ENCODE assay signal across 7 mouse cellular contexts in the genomic region with DNA sequence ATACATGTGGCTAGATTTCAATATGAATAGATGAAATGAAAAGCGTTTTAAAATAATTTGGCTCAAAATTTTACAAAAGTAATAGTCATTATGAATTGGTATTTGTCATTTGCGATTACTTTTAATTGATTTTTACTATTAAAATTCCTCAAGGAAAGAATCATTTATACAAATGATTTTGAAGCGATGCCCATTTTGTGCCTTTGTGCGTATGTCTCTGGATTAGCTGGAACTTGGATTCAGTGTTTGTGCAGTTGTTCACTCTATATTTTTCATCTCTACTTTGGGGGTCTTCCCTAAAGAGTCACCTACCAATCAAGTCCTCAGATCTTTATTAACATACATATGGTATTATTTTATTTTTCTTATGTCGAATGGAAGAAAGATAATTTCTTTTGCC.
DNase-seq lines count a peak whose midpoint lies in the region; ATAC-seq and TF ChIP-seq lines count a peak whose summit lies in the region.

No protein-coding gene starts in this region.

- WGBS in lung, embryonic 16.5 days = 28% methylated on average over 5 of the region's 5 CpGs
- 8% methylated on average over 5 of the region's 5 CpGs for WGBS in forebrain, postnatal 0 days
- WGBS in limb, embryonic 15.5 days = 46% methylated on average over 5 of the region's 5 CpGs
- 54% methylated on average over 5 of the region's 5 CpGs for WGBS in stomach, embryonic 15.5 days

- no peak for TF ChIP-seq CTCF in forebrain, postnatal 0 days (IDR thresholded peaks at IDR 0.05; ENCODE audit: low read depth)

- H3K27ac ChIP-seq in lung, embryonic 16.5 days (ENCODE audit: low read length) = peak overlapping the region; percentile 87
- H3K27ac ChIP-seq in forebrain, postnatal 0 days (ENCODE audit: low read depth, low read length) = peak overlapping the region; percentile 97
- no peak overlapping the region for H3K27ac ChIP-seq in limb, embryonic 15.5 days
- no peak overlapping the region for H3K27ac ChIP-seq in stomach, embryonic 15.5 days

- no peak for DNase-seq in lung, adult 18-20 months
- DNase-seq in forebrain, postnatal 0 days = no peak
- DNase-seq in gastrocnemius, postnatal 10 days = no peak

- H3K36me3 ChIP-seq in lung, embryonic 16.5 days (ENCODE audit: control insufficient read depth, insufficient read depth, low read length) = no peaks in the 10 kb centered on the region
- no peaks in the 10 kb centered on the region for H3K36me3 ChIP-seq in forebrain, postnatal 0 days (ENCODE audit: insufficient read depth)
- H3K36me3 ChIP-seq in limb, embryonic 15.5 days = no peaks in the 10 kb centered on the region
- H3K36me3 ChIP-seq in stomach, embryonic 15.5 days = no peaks in the 10 kb centered on the region

- no peaks in the 10 kb centered on the region for H3K27me3 ChIP-seq in lung, embryonic 16.5 days (ENCODE audit: control insufficient read depth, insufficient read depth, low read depth, low read length)
- no peaks in the 10 kb centered on the region for H3K27me3 ChIP-seq in forebrain, postnatal 0 days (ENCODE audit: insufficient read depth, low read length)
- H3K27me3 ChIP-seq in limb, embryonic 15.5 days = no peaks in the 10 kb centered on the region
- H3K27me3 ChIP-seq in stomach, embryonic 15.5 days (replicated peaks) = no peaks in the 10 kb centered on the region

- peak overlapping the region; percentile 73 for H3K9ac ChIP-seq in lung, embryonic 16.5 days (ENCODE audit: low read length)
- H3K9ac ChIP-seq in forebrain, postnatal 0 days = peak overlapping the region; percentile 90
- H3K9ac ChIP-seq in limb, embryonic 15.5 days = 0 out of 2 replicates have a peak overlapping the region, but pooled peaks have one; percentile 64
- H3K9ac ChIP-seq in stomach, embryonic 15.5 days = no peak overlapping the region

- no peak for ATAC-seq in lung, embryonic 16.5 days (ENCODE audit: low read depth)
- no peak for ATAC-seq in forebrain, postnatal 0 days
- ATAC-seq in limb, embryonic 15.5 days (ENCODE audit: insufficient number of reproducible peaks, low FRiP score, low TSS enrichment, low read depth) = no peak
- no peak for ATAC-seq in stomach, embryonic 15.5 days (ENCODE audit: insufficient read depth, low FRiP score, low read depth)
- ATAC-seq in inflammation-experienced regulatory T-cells, adult 6 months = no peak

- H3K9me3 ChIP-seq in lung, embryonic 16.5 days (ENCODE audit: control insufficient read depth, low read length) = no peaks in the 10 kb centered on the region
- no peaks in the 10 kb centered on the region for H3K9me3 ChIP-seq in forebrain, postnatal 0 days (ENCODE audit: low read length)
- no peaks in the 10 kb centered on the region for H3K9me3 ChIP-seq in limb, embryonic 15.5 days
- H3K9me3 ChIP-seq in stomach, embryonic 15.5 days = no peaks in the 10 kb centered on the region

- peak overlapping the region; percentile 72 for H3K4me2 ChIP-seq in lung, embryonic 16.5 days (ENCODE audit: low read depth, low read length)
- H3K4me2 ChIP-seq in forebrain, postnatal 0 days (ENCODE audit: low read depth) = peak overlapping the region; percentile 54
- H3K4me2 ChIP-seq in limb, embryonic 15.5 days = peak overlapping the region; percentile 48
- H3K4me2 ChIP-seq in stomach, embryonic 15.5 days = peak overlapping the region; percentile 57

- peak overlapping the region; percentile 72 for H3K4me3 ChIP-seq in lung, embryonic 16.5 days (ENCODE audit: low read length)
- peak overlapping the region; percentile 83 for H3K4me3 ChIP-seq in forebrain, postnatal 0 days (ENCODE audit: low read depth, low read length)
- peak overlapping the region; percentile 66 for H3K4me3 ChIP-seq in limb, embryonic 15.5 days
- peak overlapping the region; percentile 73 for H3K4me3 ChIP-seq in stomach, embryonic 15.5 days (replicated peaks)

- H3K4me1 ChIP-seq in lung, embryonic 16.5 days (replicated peaks; ENCODE audit: control insufficient read depth, insufficient read depth, low read length) = peaks cover 17% of the 10 kb centered on the region
- H3K4me1 ChIP-seq in forebrain, postnatal 0 days (ENCODE audit: insufficient read depth) = peaks cover 7% of the 10 kb centered on the region; the same call in 1 of the 2 replicates
- H3K4me1 ChIP-seq in limb, embryonic 15.5 days = peaks cover 9% of the 10 kb centered on the region; the same call in 1 of the 2 replicates
- no peaks in the 10 kb centered on the region for H3K4me1 ChIP-seq in stomach, embryonic 15.5 days

Comparison
In these comparisons a context has a peak if more than half of its experiments do, and no peak if none do; other contexts are left out.
1. H3K27ac ChIP-seq: peak in lung, embryonic 16.5 days (single experiment) and forebrain, postnatal 0 days (single experiment); none in limb, embryonic 15.5 days (single experiment) and stomach, embryonic 15.5 days (single experiment).
2. Peak in every context shown above with its lines, with median percentiles within 50 percentile points of each other: H3K4me2 ChIP-seq and H3K4me3 ChIP-seq.